Mouse (Mus musculus) adrenal gland, adult 2 months (tissue): ENCODE measurements at regions not wholly inside any gene's neighbourhood (a gene's known extent, or its start where the extent isn't known, plus 50 kb on each side); places are given as distances from the start of the nearest gene placed in this dataset.

ENCODE experiments used
- DNase-seq: peaks from one replicate; pipeline ENCODE4 v3.0.0; 2021

GRCm38 (mm10) chr3:56427201-56427600, 243.7 kb upstream of the Nbea start:
- DNase-seq = no peak

- DNase-seq = no peak
Observed at GRCm38 (mm10) chr3:56397851-56398496, 214.5 kb upstream of the Nbea start.

GRCm38 (mm10) chr3:56393134-56393533, 209.6 kb upstream of the Nbea start:
- DNase-seq = no peak

GRCm38 (mm10) chr3:56380316-56380715, 196.8 kb upstream of the Nbea start:
- DNase-seq = no peak

- DNase-seq = no peak
Observed at GRCm38 (mm10) chr3:56379500-56379899, 196.0 kb upstream of the Nbea start.

- no peak for DNase-seq
Observed at GRCm38 (mm10) chr3:56362543-56362942, 179.0 kb upstream of the Nbea start.

- no peak for DNase-seq
Observed at GRCm38 (mm10) chr3:56357035-56357701, 173.7 kb upstream of the Nbea start.

GRCm38 (mm10) chr3:56356163-56356882, 172.8 kb upstream of the Nbea start:
- DNase-seq = no peak
